Mouse (Mus musculus) large intestine, adult 2 months (tissue): ENCODE measurements around the gene Gsdma2. TPM values are rescaled to one million over a fixed set of nuclear protein-coding genes. Genes with fewer than 3 reads are reported as not detected.
A peak's percentile ranks its signal among the peaks of the same experiment; 100 is the strongest.
"Not testable (repeated sequence)": the region's sequence is repeated elsewhere in the genome, so short reads cannot be mapped to it uniquely, and the experiment has no call there.

ENCODE experiments used
- DNase-seq: peaks from one replicate; pipeline ENCODE4 v3.0.0-alpha.2; 2012; ENCODE audit warnings: low read depth, low spot score
- WGBS: fragments of 180-500 bp; shearing (Covaris S2); methylation state at CpG from one replicate; pipeline ENCODE4 v1.1.7; 2018; 5-methylcytosine and 5-hydroxymethylcytosine counted together
- polyA plus RNA-seq: library from polyadenylated mRNA; depleted of rRNA; stranded (reverse); fragments of >200 nt; gene quantifications from 2 replicates; pipeline ENCODE4 v1.2.3, GENCODE M21; 2012

Gene Gsdma2
- polyA plus RNA-seq, 1 experiment, result 0.89 TPM

GRCm38 (mm10) chr11:98655076-98655475, 8.5 kb downstream of the Gsdma2 start:
- not testable (repeated sequence) for DNase-seq
- 14% methylated on average over 7 of the region's 7 CpGs for WGBS

DNA sequence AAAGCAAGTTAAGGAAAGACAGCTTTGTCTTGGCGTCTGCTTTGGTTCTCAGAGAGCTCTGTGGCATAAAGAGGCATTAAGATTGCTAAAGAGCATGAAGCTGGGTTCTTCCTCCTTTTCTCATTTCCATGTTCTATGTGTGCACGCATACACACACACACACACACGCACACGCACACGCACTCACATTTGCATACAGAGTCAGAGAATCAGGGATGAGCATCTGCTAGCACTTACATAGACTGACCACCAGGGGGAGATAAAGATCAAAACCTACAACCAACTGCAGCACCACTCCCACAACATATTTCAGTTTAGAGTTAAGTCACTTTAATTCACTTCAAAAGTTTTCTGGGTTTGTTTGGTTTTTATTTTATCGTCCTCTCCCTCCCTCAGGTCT, 14.0 kb downstream of the Gsdma2 start:
- DNase-seq, result no peak
- WGBS, result 3% methylated on average over 6 of the region's 6 CpGs

DNA sequence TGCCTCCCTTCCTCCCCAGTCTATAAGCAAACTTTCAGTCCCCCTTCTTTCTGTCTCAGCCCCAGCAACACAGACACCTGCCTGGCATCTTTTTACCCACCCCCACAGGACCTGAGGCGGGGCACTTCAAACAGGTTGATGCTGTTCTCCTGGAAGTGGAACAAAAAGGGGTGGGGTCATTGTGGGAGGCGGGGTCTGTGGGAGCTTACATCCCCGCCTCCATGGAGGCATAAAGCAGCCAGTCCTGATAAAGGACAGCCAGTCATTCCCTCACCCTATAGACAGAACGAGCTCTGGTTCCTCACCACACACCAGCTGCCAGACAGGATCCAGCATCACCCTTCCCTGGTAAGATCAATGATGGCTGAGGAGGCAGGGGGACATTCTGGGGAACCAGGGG, 17.5 kb downstream of the Gsdma2 start, which contains the start of gene Gsdma:
TSS of gene Gsdma (plus strand) at position 261 of the 400 bp plus-strand sequence.
- DNase-seq, result no peak
- 13% methylated on average over 4 of the region's 4 CpGs for WGBS

GRCm38 (mm10) chr11:98668984-98669383, 22.4 kb downstream of the Gsdma2 start:
- DNase-seq, result no peak
- WGBS, result 10% methylated on average over 2 of the region's 2 CpGs

GRCm38 (mm10) chr11:98671284-98671815, 24.8 kb downstream of the Gsdma2 start:
- no peak for DNase-seq
- 61% methylated on average over 3 of the region's 3 CpGs for WGBS

- 23% methylated on average over 5 of the region's 5 CpGs for WGBS
- no peak for DNase-seq
These were observed 25.3 kb downstream of the Gsdma2 start for GRCm38 (mm10) chr11:98671857-98672256.

GRCm38 (mm10) chr11:98672482-98672881, 25.9 kb downstream of the Gsdma2 start:
- no peak for DNase-seq
- 76% methylated on average over 5 of the region's 5 CpGs for WGBS

GRCm38 (mm10) chr11:98673136-98673535, 26.6 kb downstream of the Gsdma2 start:
- not testable (repeated sequence) for DNase-seq
- 6% methylated on average over 7 of the region's 7 CpGs for WGBS

DNA sequence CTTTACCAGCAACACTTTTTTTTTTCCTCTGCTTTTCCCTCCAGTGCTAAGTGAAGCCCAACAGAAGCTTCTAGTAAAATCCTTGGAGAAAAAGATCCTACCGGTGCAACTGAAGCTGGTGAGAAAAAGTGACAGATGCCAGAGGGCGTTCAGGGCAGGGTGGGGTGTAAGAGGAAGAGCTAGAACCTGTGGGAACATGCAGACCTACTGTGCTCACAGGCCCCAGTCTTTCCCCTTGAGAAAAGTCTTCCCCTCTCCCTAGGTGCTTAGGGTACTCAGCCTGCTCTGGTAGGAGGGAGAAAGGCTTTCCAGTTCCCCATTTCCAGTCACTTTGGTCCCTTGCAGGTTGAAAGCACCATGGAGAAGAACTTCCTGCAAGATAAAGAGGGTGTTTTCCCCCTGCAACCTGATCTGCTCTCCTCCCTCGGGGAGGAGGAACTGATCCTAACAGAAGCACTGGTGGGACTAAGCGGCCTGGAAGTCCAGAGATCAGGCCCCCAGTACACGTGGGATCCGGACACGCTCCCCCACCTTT, 29.3 kb downstream of the Gsdma2 start:
- WGBS, result 42% methylated on average over 7 of the region's 7 CpGs
- no peak for DNase-seq

DNA sequence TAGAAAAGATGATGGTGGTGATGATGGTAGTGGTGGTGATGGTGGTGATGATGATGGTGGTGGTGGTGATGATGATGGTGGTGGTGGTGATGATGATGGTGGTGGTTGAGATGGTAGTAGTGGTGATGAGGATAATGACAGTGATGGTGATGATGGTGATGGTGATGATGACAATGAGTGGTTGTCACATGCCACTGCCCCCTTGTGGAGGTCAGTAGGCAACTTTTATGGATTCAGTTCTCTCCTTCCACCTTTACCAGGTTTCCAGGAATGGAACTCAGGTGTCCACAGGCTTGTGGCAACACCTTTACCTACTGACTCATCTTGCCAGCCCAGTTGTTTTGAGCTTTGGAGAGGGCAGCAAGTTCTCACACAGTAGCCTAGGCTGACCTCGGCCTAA, 33.5 kb downstream of the Gsdma2 start:
- 100% methylated on average over 1 of the region's 1 CpGs for whole genome bisulfite sequencing
- no peak for DNase-seq

DNA sequence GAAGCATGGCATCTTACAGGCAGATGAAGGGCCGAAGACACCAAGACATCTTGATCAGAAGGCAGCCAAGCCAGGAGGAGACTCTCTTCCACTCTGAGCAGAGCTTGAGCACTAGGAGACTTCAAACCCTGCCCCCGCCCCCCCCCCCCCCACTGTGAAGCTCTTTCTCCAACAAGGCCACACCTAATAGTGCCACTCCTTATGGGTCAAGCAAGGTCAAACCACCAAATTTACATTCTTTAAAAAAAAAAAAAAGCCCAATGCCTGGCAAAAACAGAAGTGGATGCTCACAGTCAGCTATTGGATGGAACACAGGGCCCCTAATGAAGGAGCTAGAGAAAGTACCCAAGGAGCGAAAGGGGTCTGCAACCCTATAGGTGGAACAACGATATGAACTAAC, 34.0 kb downstream of the Gsdma2 start:
- not testable (repeated sequence) for DNase-seq
- 87% methylated on average over 4 of the region's 4 CpGs for WGBS

DNA sequence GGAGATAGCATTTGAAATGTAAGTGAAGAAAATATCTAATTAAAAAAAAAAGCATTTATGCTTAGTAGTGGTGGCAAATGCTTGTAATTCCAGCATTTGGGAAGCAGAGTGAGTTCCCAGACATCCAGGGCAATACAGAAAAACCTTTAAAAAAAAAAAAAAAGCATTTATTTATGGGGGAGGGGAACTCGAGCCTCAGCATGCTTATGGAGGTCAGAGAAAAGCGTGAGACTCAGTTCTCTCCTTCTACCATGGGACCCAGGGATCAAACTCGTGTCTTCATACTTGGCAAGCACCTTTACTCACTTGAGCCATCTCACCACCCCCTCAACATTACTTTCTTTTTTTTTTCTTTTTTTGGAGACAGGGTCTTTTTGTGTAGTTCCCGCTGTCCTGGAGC, 34.6 kb downstream of the Gsdma2 start:
- 74% methylated on average over 4 of the region's 4 CpGs for WGBS
- no peak for DNase-seq

- 2% methylated on average over 45 of the region's 45 CpGs for WGBS
- peak; percentile 89 for DNase-seq
These were observed 35.5 kb downstream of the Gsdma2 start, which contains the start of gene Psmd3 for GRCm38 (mm10) chr11:98681786-98682745. Gene Psmd3 (plus strand): TSS chr11:98682554.

DNA sequence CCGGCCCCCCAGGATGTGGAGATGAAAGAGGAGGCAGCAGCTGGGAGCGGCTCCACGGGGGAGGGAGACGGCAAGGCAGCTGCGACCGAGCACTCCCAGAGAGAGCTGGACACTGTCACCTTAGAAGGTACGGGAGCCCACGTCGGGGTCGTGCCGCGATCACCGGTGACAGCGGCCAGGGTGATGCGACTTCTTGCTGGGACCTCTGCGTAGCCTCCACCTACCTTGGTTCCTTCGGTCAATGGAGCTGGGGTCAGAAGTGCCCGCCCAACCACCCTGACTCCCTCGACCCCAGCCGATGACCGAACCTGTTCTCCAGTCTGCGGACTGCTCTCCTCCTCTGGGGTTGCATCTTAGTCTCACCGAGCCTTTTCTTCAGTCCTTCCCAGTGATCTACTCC, 36.3 kb downstream of the Gsdma2 start:
- DNase-seq, result no peak
- WGBS, result under 1% methylated on average over 23 of the region's 23 CpGs

DNA sequence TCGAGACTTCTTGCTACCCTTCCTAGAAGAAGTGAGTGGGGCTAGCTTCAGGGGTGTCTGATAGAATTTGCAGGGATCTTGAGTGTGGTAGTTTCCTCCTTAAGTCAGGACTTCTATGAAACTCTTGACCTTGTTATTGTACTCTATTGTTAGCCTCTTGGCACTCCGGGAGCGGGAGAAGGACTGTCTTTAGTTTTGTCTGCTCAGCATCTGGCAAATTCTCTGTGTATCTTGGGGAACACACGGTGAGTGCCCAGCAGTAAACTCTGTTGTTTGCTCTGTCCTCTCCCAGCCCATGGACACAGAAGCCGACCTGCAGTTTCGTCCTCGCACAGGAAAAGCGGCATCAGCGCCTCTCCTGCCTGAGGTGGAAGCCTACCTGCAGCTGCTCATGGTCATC, 39.1 kb downstream of the Gsdma2 start:
- 77% methylated on average over 9 of the region's 9 CpGs for WGBS
- no peak for DNase-seq

GRCm38 (mm10) chr11:98686976-98687375, 40.4 kb downstream of the Gsdma2 start:
- WGBS, result 69% methylated on average over 4 of the region's 4 CpGs
- no peak for DNase-seq

GRCm38 (mm10) chr11:98688009-98688408, 41.5 kb downstream of the Gsdma2 start:
- no peak for DNase-seq
- 81% methylated on average over 8 of the region's 8 CpGs for WGBS

DNA sequence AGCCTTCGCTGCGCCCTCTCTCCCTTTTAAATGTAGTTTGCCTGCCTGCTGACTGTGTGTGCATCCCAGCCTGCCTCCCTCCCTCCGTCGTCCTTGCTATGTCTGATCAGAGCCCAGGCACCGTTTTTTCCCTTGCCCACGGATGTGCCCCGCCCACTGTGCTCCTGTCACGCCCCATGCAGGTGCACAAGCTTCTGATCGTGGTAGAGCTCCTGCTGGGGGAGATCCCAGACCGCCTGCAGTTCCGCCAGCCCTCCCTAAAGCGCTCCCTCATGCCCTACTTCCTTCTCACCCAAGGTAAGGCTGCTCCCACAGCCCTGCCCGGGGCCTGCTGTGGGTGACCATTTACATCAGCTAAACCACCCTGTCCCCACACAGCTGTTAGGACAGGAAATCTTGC, 46.6 kb downstream of the Gsdma2 start:
- 49% methylated on average over 13 of the region's 13 CpGs for WGBS
- DNase-seq, result no peak

- 83% methylated on average over 9 of the region's 9 CpGs for WGBS
- no peak for DNase-seq
These were observed 47.2 kb downstream of the Gsdma2 start for GRCm38 (mm10) chr11:98693746-98694145.

DNA sequence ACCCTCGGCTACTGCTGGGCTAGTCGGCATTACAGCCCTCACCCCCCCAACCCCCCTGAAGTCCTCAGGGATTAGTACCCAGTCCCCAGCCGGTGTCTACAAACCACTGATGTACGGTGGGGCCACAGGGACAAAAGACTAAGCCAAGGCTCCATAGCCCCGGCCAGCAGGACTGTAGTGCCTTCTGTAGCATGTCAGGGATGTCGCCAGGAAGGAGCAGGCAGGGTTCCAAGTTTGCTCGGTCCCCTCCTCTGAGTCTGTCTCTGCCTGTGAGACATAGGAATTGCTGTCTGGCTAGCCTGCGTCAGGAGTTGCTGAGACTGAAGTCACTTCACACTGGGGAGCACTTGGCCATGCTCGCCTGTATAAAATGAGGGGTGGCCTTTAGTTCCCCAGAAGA, 47.7 kb downstream of the Gsdma2 start:
- 82% methylated on average over 9 of the region's 9 CpGs for WGBS

DNA sequence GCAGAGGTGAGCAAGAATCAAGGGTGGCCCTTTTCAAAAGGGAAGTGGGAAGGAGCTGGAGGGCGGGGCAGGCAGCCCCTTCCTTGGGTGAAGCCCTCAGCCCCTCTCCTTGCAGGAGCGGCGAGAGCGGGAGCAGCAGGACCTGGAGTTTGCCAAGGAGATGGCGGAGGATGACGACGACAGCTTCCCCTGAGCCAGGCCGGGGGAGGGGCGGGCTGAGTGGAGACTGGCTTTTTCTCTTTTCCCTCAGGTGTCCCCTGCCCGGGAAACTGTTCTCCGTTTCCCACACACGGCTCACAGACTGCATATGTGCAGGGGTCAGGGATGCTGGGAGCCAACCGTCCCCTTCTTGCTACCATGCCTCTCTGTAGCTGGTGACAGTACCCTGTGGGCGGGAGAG, 48.8 kb downstream of the Gsdma2 start:
- no peak for DNase-seq
- WGBS, result 87% methylated on average over 14 of the region's 14 CpGs

More for the DNA sequence above, 47.7 kb downstream of the Gsdma2 start:
- DNase-seq, result no peak
